Mouse (Mus musculus) brain, embryonic 14.5 days (tissue): ENCODE measurements around the gene Nme7.

Source experiments
- CTCF ChIP-seq: fragments of 200-500 bp; IDR thresholded peaks from 2 replicates; pipeline ENCODE4 v1.5.1; 2012; ENCODE audit warnings: inconsistent platforms, mild to moderate bottlenecking, moderate library complexity, borderline replicate concordance; ENCODE audit not compliant: insufficient read depth, insufficient read length; ENCODE audit errors: extremely low read depth
- POLR2A ChIP-seq: fragments of 200-500 bp; IDR thresholded peaks from 2 replicates; pipeline ENCODE4 v1.6.1; 2012; ENCODE audit warnings: mild to moderate bottlenecking, inconsistent platforms, borderline replicate concordance; ENCODE audit not compliant: poor library complexity, insufficient read depth, insufficient read length, severe bottlenecking; ENCODE audit errors: extremely low read depth

DNA sequence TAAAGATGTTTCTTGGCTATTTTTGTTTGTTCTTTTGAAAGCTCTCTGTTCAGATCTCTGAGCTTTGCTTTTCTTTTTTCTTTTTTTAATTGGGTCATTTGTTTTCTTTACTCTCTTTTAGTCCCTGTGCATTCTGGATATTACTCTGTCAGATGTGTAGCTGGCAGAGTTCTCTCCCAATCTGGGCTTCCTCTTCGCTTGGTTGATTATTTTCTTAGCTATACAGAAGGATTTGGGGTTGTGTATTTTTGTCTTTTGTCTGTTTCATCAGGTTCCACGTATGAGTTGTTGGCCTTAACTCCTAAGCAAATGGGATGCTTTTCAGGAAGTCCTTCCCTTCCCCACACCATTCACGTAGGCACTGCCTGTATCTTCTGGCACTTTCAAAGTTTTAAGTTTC lies 54.1 kb downstream of the Nme7 start:
- TF ChIP-seq CTCF (no peak), POLR2A (no peak)
